Comparison of ENCODE assay signal across 8 mouse cellular contexts in the genomic region with DNA sequence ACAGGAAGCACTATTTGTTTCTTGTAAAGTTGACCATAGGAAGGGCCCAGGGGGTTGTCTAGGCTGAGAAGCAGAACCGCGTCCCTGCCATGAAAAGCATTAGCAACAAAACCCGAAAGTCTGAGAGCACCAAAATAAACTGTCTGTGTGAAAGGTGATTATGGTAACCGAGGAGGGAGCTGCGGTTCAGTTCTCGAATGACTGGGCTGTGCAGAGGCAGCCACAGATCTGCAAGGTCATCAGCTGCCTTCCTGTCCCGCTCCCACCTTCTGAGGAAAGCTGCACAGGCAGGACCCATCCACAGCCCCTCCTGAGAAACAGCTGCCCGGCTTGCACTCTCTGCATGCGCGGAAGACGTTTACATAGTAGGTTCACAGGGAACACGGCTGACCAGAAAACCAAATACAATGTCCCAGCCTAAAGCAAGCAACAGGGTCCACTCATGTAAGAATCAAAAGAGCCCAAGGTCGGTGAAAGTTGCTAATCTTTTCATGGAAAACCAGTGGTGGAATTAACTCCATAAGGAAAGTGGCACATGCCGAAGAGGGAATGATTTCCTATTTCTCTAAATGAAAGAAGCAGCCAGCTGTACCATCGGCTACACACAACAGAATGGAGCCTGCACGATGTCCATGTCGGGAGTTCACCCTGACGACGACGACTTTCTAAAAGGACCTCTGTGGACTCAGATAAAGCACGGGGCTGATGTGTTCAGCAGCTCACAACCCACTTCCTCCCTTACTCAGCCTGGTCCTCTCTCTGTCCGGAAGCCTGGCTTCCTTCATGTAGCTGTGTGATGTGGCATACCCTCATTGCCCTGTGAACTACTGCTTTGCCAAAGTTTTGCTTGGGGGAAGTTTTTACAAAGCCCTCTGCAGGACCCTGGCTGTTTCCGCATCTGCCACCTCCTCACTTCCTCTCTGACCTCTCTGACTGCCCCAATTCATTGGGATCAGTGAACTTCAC.
A peak's percentile ranks its signal among the peaks of the same experiment; 100 is the strongest.
DNase-seq lines count a peak whose midpoint lies in the region; ATAC-seq and TF ChIP-seq lines count a peak whose summit lies in the region.

No protein-coding gene starts in this region.

- no peaks in the 10 kb centered on the region for H3K36me3 ChIP-seq in stomach, embryonic 14.5 days (ENCODE audit: control insufficient read depth, insufficient read depth, low read length)
- no peaks in the 10 kb centered on the region for H3K36me3 ChIP-seq in stomach, postnatal 0 days (ENCODE audit: control insufficient read depth, insufficient read depth, low read length)
- H3K36me3 ChIP-seq in forebrain, embryonic 11.5 days (ENCODE audit: control insufficient read depth, insufficient read depth, low read length): no peaks in the 10 kb centered on the region

- DNase-seq in adrenal gland, adult 2 months: peak; percentile 24
- DNase-seq in adrenal gland, adult 8-10 months: no peak
- DNase-seq in stomach, postnatal 0 days (ENCODE audit: low spot score): no peak
- DNase-seq in liver: peak; percentile 78
- no peak for DNase-seq in forebrain, embryonic 11.5 days (ENCODE audit: low spot score)
- DNase-seq in embryo, embryonic 9.5 days (ENCODE audit: extremely low spot score): no peak

- H3K4me3 ChIP-seq in stomach, embryonic 14.5 days (ENCODE audit: low read depth, low read length): no peak overlapping the region
- H3K4me3 ChIP-seq in stomach, postnatal 0 days (ENCODE audit: low read depth, low read length): no peak overlapping the region
- no peak overlapping the region for H3K4me3 ChIP-seq in forebrain, embryonic 11.5 days (ENCODE audit: low read depth, low read length)

- no peak for TF ChIP-seq CTCF in stomach, postnatal 0 days (IDR thresholded peaks at IDR 0.05; ENCODE audit: low read depth)

- WGBS in stomach, embryonic 14.5 days: 44% methylated on average over 23 of the region's 23 CpGs
- WGBS in stomach, postnatal 0 days: 44% methylated on average over 23 of the region's 23 CpGs
- WGBS in forebrain, embryonic 11.5 days: 70% methylated on average over 23 of the region's 23 CpGs

- ATAC-seq in stomach, embryonic 14.5 days (ENCODE audit: insufficient number of reproducible peaks, insufficient read depth, low FRiP score, low read depth): peak; percentile 60; the same call in 1 of the 2 replicates
- no peak; the same call in 1 of the 2 replicates for ATAC-seq in stomach, postnatal 0 days (ENCODE audit: low FRiP score, low TSS enrichment)
- peak; percentile 79 for ATAC-seq in neutrophil, adult 5-6 weeks (ENCODE audit: extremely low read depth, insufficient number of reproducible peaks, low FRiP score, poor library complexity, severe bottlenecking)
- no peak for ATAC-seq in forebrain, embryonic 11.5 days (replicated peaks; ENCODE audit: low FRiP score)

- TF ChIP-seq EP300 in stomach, postnatal 0 days (optimal IDR thresholded peaks at IDR 0.05): no peak

- no peaks in the 10 kb centered on the region for H3K4me1 ChIP-seq in stomach, embryonic 14.5 days (ENCODE audit: control insufficient read depth, insufficient read depth, low read length)
- no peaks in the 10 kb centered on the region for H3K4me1 ChIP-seq in stomach, postnatal 0 days (replicated peaks; ENCODE audit: control insufficient read depth, insufficient read depth)
- no peaks in the 10 kb centered on the region for H3K4me1 ChIP-seq in forebrain, embryonic 11.5 days (replicated peaks; ENCODE audit: control insufficient read depth, insufficient read depth, low read length)

- no peaks in the 10 kb centered on the region for H3K9me3 ChIP-seq in stomach, embryonic 14.5 days (ENCODE audit: control insufficient read depth, low read depth, low read length)
- no peaks in the 10 kb centered on the region for H3K9me3 ChIP-seq in stomach, postnatal 0 days (ENCODE audit: control insufficient read depth, low read length)
- no peaks in the 10 kb centered on the region for H3K9me3 ChIP-seq in forebrain, embryonic 11.5 days (ENCODE audit: control insufficient read depth, low read length)

- 0 out of 2 replicates have a peak overlapping the region, but pooled peaks have one; percentile 7 for H3K4me2 ChIP-seq in stomach, embryonic 14.5 days (replicated peaks; ENCODE audit: low read depth, low read length)
- no peak overlapping the region for H3K4me2 ChIP-seq in stomach, postnatal 0 days (replicated peaks; ENCODE audit: low read depth)
- H3K4me2 ChIP-seq in forebrain, embryonic 11.5 days (ENCODE audit: low read depth, low read length, severe bottlenecking): no peak overlapping the region

- H3K9ac ChIP-seq in stomach, embryonic 14.5 days (replicated peaks; ENCODE audit: low read depth, low read length): no peak overlapping the region
- no peak overlapping the region for H3K9ac ChIP-seq in stomach, postnatal 0 days (ENCODE audit: low read length)
- H3K9ac ChIP-seq in forebrain, embryonic 11.5 days (ENCODE audit: low read length): no peak overlapping the region

- H3K27ac ChIP-seq in stomach, embryonic 14.5 days (ENCODE audit: low read length): no peak overlapping the region
- no peak overlapping the region for H3K27ac ChIP-seq in stomach, postnatal 0 days (replicated peaks)
- H3K27ac ChIP-seq in forebrain, embryonic 11.5 days (ENCODE audit: low read depth, low read length): no peak overlapping the region

- H3K27me3 ChIP-seq in stomach, embryonic 14.5 days (ENCODE audit: control insufficient read depth, insufficient read depth, low read length): no peaks in the 10 kb centered on the region
- H3K27me3 ChIP-seq in stomach, postnatal 0 days (ENCODE audit: control insufficient read depth, insufficient read depth, low read length): no peaks in the 10 kb centered on the region
- H3K27me3 ChIP-seq in forebrain, embryonic 11.5 days (ENCODE audit: control insufficient read depth, insufficient read depth, low read length): no peaks in the 10 kb centered on the region

Comparison
In these comparisons a context has a peak if more than half of its experiments do, and no peak if none do; other contexts are left out.
1. DNase-seq: peak in adrenal gland, adult 2 months (single experiment) and liver (single experiment); none in adrenal gland, adult 8-10 months (single experiment), stomach, postnatal 0 days (single experiment), forebrain, embryonic 11.5 days (single experiment) and embryo, embryonic 9.5 days (single experiment).
2. ATAC-seq: peak in stomach, embryonic 14.5 days (single experiment) and neutrophil, adult 5-6 weeks (single experiment); none in stomach, postnatal 0 days (single experiment) and forebrain, embryonic 11.5 days (single experiment).